In genomic region chr9:115064834-115065233, GRCm38 (mm10) we compare ENCODE assay signal across 20 mouse cellular contexts.
DNase-seq lines count a peak whose midpoint lies in the region; ATAC-seq and TF ChIP-seq lines count a peak whose summit lies in the region.
"Had no signal": no experiment of that assay in that cellular context is flagged by ENCODE, and none has a peak within 500 bp of the region (broad histone marks: within the 10 kb centered on the region; RNA-seq: fewer than 3 reads in every experiment).

No protein-coding gene starts in this region.

- H3K27me3 ChIP-seq in forebrain, postnatal 0 days (ENCODE audit: insufficient read depth, low read length), result no peaks in the 10 kb centered on the region
- no peaks in the 10 kb centered on the region for H3K27me3 ChIP-seq in forebrain, embryonic 15.5 days
- H3K27me3 ChIP-seq: forebrain, embryonic 12.5 days; kidney, embryonic 15.5 days; neural tube, embryonic 12.5 days had no signal

- H3K36me3 ChIP-seq in forebrain, postnatal 0 days (ENCODE audit: insufficient read depth), result no peaks in the 10 kb centered on the region
- H3K36me3 ChIP-seq in forebrain, embryonic 15.5 days, result no peaks in the 10 kb centered on the region
- H3K36me3 ChIP-seq: forebrain, embryonic 12.5 days; neural tube, embryonic 12.5 days had no signal

- intact Hi-C loops in left cerebral cortex, adult 2 months (cut with DNase I), result loop anchor here (5.0 kb wide), 1 partner anchor 88 kb away; the partner anchor contains the start of gene Osbpl10
- intact Hi-C loops in left cerebral cortex, postnatal 10 days (cut with DNase I), result no loop called here

- H3K9me3 ChIP-seq in forebrain, postnatal 0 days (ENCODE audit: low read length), result no peaks in the 10 kb centered on the region
- no peaks in the 10 kb centered on the region for H3K9me3 ChIP-seq in forebrain, embryonic 15.5 days
- H3K9me3 ChIP-seq: heart, embryonic 10.5 days had no signal

- peak; percentile 14; the same call in 1 of the 2 replicates for TF ChIP-seq CTCF in forebrain, postnatal 0 days (IDR thresholded peaks at IDR 0.05; ENCODE audit: low read depth)
- TF ChIP-seq CTCF in left cerebral cortex, adult 2 months (IDR thresholded peaks at IDR 0.05), result peak; percentile 32

- no peak overlapping the region for H3K4me3 ChIP-seq in forebrain, postnatal 0 days (ENCODE audit: low read depth, low read length)
- no peak overlapping the region for H3K4me3 ChIP-seq in forebrain, embryonic 15.5 days
- H3K4me3 ChIP-seq in left cerebral cortex, adult 2 months, result no peak overlapping the region
- H3K4me3 ChIP-seq: forebrain, embryonic 12.5 days; heart, embryonic 10.5 days; kidney, embryonic 15.5 days; midbrain, embryonic 10.5 days; neural tube, embryonic 12.5 days had no signal

- H3K4me1 ChIP-seq in forebrain, postnatal 0 days (ENCODE audit: insufficient read depth), result no peaks in the 10 kb centered on the region
- no peaks in the 10 kb centered on the region for H3K4me1 ChIP-seq in forebrain, embryonic 15.5 days
- H3K4me1 ChIP-seq: forebrain, embryonic 12.5 days; midbrain, embryonic 10.5 days; neural tube, embryonic 12.5 days had no signal

- no peak for DNase-seq in forebrain, postnatal 0 days
- DNase-seq in left cerebral cortex, adult 2 months (ENCODE audit: extremely low spot score in 1 of 2, low spot score in 2 of 2), result no peak
- no peak for DNase-seq in left cerebral cortex, postnatal 10 days (ENCODE audit: extremely low spot score in 1 of 2, low spot score in 2 of 2)
- DNase-seq in A20 (ENCODE audit: low read depth, low spot score) (peak; percentile 40), ZHBTc4 (ENCODE audit: low read depth, low spot score) (peak; percentile 74)
- DNase-seq in urinary bladder, postnatal 36 days (ENCODE audit: low spot score in 2 of 2), result no peak
- DNase-seq in urinary bladder, postnatal 10 days (ENCODE audit: low spot score), result no peak
- DNase-seq: adrenal gland, postnatal 36 days; cerebellum, adult 11-12 months; cerebellum, postnatal 14 days; lung, adult 18-20 months; right cerebral cortex, postnatal 4 days; thymus, postnatal 14 days had no signal

- H3K4me2 ChIP-seq in forebrain, postnatal 0 days (ENCODE audit: low read depth), result no peak overlapping the region
- no peak overlapping the region for H3K4me2 ChIP-seq in forebrain, embryonic 15.5 days (replicated peaks)
- H3K4me2 ChIP-seq: forebrain, embryonic 12.5 days; kidney, embryonic 15.5 days; neural tube, embryonic 12.5 days had no signal

- H3K9ac ChIP-seq in forebrain, postnatal 0 days, result no peak overlapping the region
- H3K9ac ChIP-seq in forebrain, embryonic 15.5 days (replicated peaks), result no peak overlapping the region
- H3K9ac ChIP-seq: forebrain, embryonic 12.5 days; kidney, embryonic 15.5 days; neural tube, embryonic 12.5 days had no signal

- H3K27ac ChIP-seq in forebrain, postnatal 0 days (ENCODE audit: low read depth, low read length), result no peak overlapping the region
- no peak overlapping the region for H3K27ac ChIP-seq in forebrain, embryonic 15.5 days (replicated peaks)
- H3K27ac ChIP-seq in left cerebral cortex, adult 2 months, result no peak overlapping the region; the same call in 1 of the 2 replicates
- H3K27ac ChIP-seq: forebrain, embryonic 12.5 days; heart, embryonic 10.5 days; macrophage; midbrain, embryonic 10.5 days; neural tube, embryonic 12.5 days had no signal

- 100% methylated on average over 1 of the region's 1 CpGs for WGBS in forebrain, postnatal 0 days
- 83% methylated on average over 1 of the region's 1 CpGs for WGBS in forebrain, embryonic 15.5 days

- no peak for ATAC-seq in forebrain, postnatal 0 days
- no peak for ATAC-seq in forebrain, embryonic 15.5 days (replicated peaks)

Comparison
In these comparisons a context has a peak if more than half of its experiments do, and no peak if none do; other contexts are left out.
1. DNase-seq: peak in A20 (single experiment) and ZHBTc4 (single experiment); none in forebrain, postnatal 0 days (single experiment), left cerebral cortex, adult 2 months (0 of 2), left cerebral cortex, postnatal 10 days (0 of 2), urinary bladder, postnatal 36 days (0 of 2) and urinary bladder, postnatal 10 days (single experiment).